Mouse (Mus musculus) CH12.LX (cell line): ENCODE results near the gene Chic2. TPM values are rescaled to one million over a fixed set of nuclear protein-coding genes. Genes with fewer than 3 reads are reported as not detected.

Experiments
- DNase-seq: peaks from one replicate; pipeline ENCODE4 v3.0.0-alpha.2; 2013; ENCODE audit errors: extremely low read depth
- H3K27ac ChIP-seq: 2 replicates; pipeline ENCODE4 v1.5.1; 2012; ENCODE audit warnings: low read depth, mild to moderate bottlenecking, control low read depth, moderate library complexity; ENCODE audit not compliant: insufficient read depth
- H3K27me3 ChIP-seq: replicated peaks from 2 replicates; pipeline ENCODE3; 2012; ENCODE audit warnings: inconsistent platforms
- H3K36me3 ChIP-seq, 2 experiments: replicated peaks in 1 of 2; 2 replicates each; pipeline versions ENCODE3 to v1.6.1; 2012; ENCODE audit warnings: inconsistent platforms in 1 of 2, low read length in 1 of 2, mild to moderate bottlenecking in 1 of 2, mixed read lengths in 1 of 2, moderate library complexity in 1 of 2; ENCODE audit not compliant: control insufficient read depth in 1 of 2, insufficient read depth in 1 of 2
- H3K4me1 ChIP-seq, 2 experiments: 2 replicates each; pipeline ENCODE4 v1.6.1; 2012; ENCODE audit warnings: inconsistent platforms in 1 of 2, moderate library complexity in 1 of 2; ENCODE audit not compliant: insufficient read depth in 2 of 2, control insufficient read depth in 1 of 2
- H3K4me2 ChIP-seq: 2 replicates; pipeline ENCODE4 v1.6.1; 2012; ENCODE audit warnings: low read depth, mild to moderate bottlenecking, control low read depth; ENCODE audit not compliant: poor library complexity, insufficient read depth, severe bottlenecking
- H3K4me3 ChIP-seq, 3 experiments: fragments of 150-350 bp in 1 of 3; sonication (generic) in 1 of 3; replicated peaks in 1 of 3; 2 replicates each; pipeline versions ENCODE3 to v1.5.1; 2011 to 2012; ENCODE audit warnings: low read depth in 2 of 3, low read length in 2 of 3, mild to moderate bottlenecking in 2 of 3, moderate library complexity in 2 of 3, control low read depth in 1 of 3, improper control_type of control experiment in 1 of 3, inconsistent platforms in 1 of 3, mixed read lengths in 1 of 3; ENCODE audit not compliant: poor library complexity in 1 of 3
- H3K79me2 ChIP-seq: replicated peaks from 2 replicates; pipeline ENCODE4 v1.6.1; 2012; ENCODE audit warnings: mild to moderate bottlenecking, moderate library complexity; ENCODE audit not compliant: control insufficient read depth, poor library complexity, insufficient read depth, severe bottlenecking; ENCODE audit errors: extremely low read depth
- H3K9ac ChIP-seq: 2 replicates; pipeline ENCODE4 v1.6.1; 2012; ENCODE audit warnings: low read depth, mild to moderate bottlenecking, control low read depth, moderate library complexity; ENCODE audit not compliant: insufficient read depth
- H3K9me3 ChIP-seq: replicated peaks from 2 replicates; pipeline ENCODE3; 2012; ENCODE audit warnings: low read length, inconsistent platforms, mixed read lengths
- BHLHE40 ChIP-seq: IDR thresholded peaks from 2 replicates; pipeline ENCODE4 v1.6.1; 2011; ENCODE audit warnings: mild to moderate bottlenecking, low read depth, low read length, improper control_type of control experiment
- CHD1 ChIP-seq: IDR thresholded peaks from 2 replicates; pipeline ENCODE4 v1.6.1; 2012; ENCODE audit warnings: low read depth, low read length, improper control_type of control experiment, inconsistent platforms
- CHD2 ChIP-seq: IDR thresholded peaks from 2 replicates; pipeline ENCODE4 v1.6.1; 2011; ENCODE audit warnings: low read length, improper control_type of control experiment
- CTCF ChIP-seq, 2 experiments: IDR thresholded peaks in 1 of 2; conservative IDR thresholded peaks in 1 of 2; 2 replicates each; pipeline ENCODE4 v1.5.1; 2011 to 2012; ENCODE audit warnings: low read depth in 2 of 2, low read length in 2 of 2, improper control_type of control experiment in 1 of 2, inconsistent platforms in 1 of 2, mild to moderate bottlenecking in 1 of 2, moderate library complexity in 1 of 2
- E2F4 ChIP-seq: IDR thresholded peaks from 2 replicates; pipeline ENCODE4 v1.6.1; 2011; ENCODE audit warnings: low read depth, low read length, improper control_type of control experiment; ENCODE audit not compliant: insufficient replicate concordance
- ELF1 ChIP-seq: IDR thresholded peaks from 2 replicates; pipeline ENCODE4 v1.6.1; 2014; ENCODE audit warnings: low read depth, mild to moderate bottlenecking, inconsistent platforms, low read length, improper control_type of control experiment
- EP300 ChIP-seq: IDR thresholded peaks from 2 replicates; pipeline ENCODE4 v1.6.1; 2011; ENCODE audit warnings: low read length, improper control_type of control experiment
- ETS1 ChIP-seq: conservative IDR thresholded peaks from 2 replicates; pipeline ENCODE4 v1.6.1; 2012; ENCODE audit warnings: low read depth, mild to moderate bottlenecking, inconsistent platforms, low read length, improper control_type of control experiment, moderate library complexity
- GABPA ChIP-seq: IDR thresholded peaks from 2 replicates; pipeline ENCODE4 v1.6.1; 2012; ENCODE audit warnings: low read depth, low read length, improper control_type of control experiment, inconsistent platforms; ENCODE audit not compliant: insufficient replicate concordance
- HCFC1 ChIP-seq: IDR thresholded peaks from 2 replicates; pipeline ENCODE4 v1.6.1; 2012; ENCODE audit warnings: low read depth, mild to moderate bottlenecking, inconsistent platforms, low read length, improper control_type of control experiment
- IRF4 ChIP-seq: IDR thresholded peaks from 2 replicates; pipeline ENCODE4 v1.6.1; 2014; ENCODE audit warnings: low read depth, mild to moderate bottlenecking, inconsistent platforms, low read length, improper control_type of control experiment
- JUND ChIP-seq: conservative IDR thresholded peaks from 2 replicates; pipeline ENCODE4 v1.6.1; 2011; ENCODE audit warnings: low read depth, low read length, improper control_type of control experiment
- KAT2A ChIP-seq: IDR thresholded peaks from 2 replicates; pipeline ENCODE4 v1.6.1; 2012; ENCODE audit warnings: low read length, improper control_type of control experiment, inconsistent platforms; ENCODE audit not compliant: insufficient replicate concordance
- MAFK ChIP-seq: IDR thresholded peaks from 2 replicates; pipeline ENCODE4 v1.6.1; 2011; ENCODE audit warnings: low read length, improper control_type of control experiment; ENCODE audit not compliant: insufficient replicate concordance
- MAX ChIP-seq: IDR thresholded peaks from 2 replicates; pipeline ENCODE4 v1.6.1; 2011; ENCODE audit warnings: low read length, improper control_type of control experiment
- MAZ ChIP-seq: IDR thresholded peaks from 2 replicates; pipeline ENCODE4 v1.6.1; 2012; ENCODE audit warnings: low read depth, mild to moderate bottlenecking, inconsistent platforms, low read length, improper control_type of control experiment, moderate library complexity
- MEF2A ChIP-seq: IDR thresholded peaks from 2 replicates; pipeline ENCODE4 v1.6.1; 2014; ENCODE audit warnings: low read depth, mild to moderate bottlenecking, inconsistent platforms, low read length, improper control_type of control experiment, borderline replicate concordance
- MXI1 ChIP-seq: IDR thresholded peaks from 2 replicates; pipeline ENCODE4 v1.6.1; 2011; ENCODE audit warnings: mild to moderate bottlenecking, low read depth, low read length, improper control_type of control experiment
- MYC ChIP-seq: IDR thresholded peaks from 2 replicates; pipeline ENCODE4 v1.6.1; 2011; ENCODE audit warnings: low read depth, mild to moderate bottlenecking, improper control_type of control experiment, low read length
- NRF1 ChIP-seq: IDR thresholded peaks from 2 replicates; pipeline ENCODE4 v1.6.1; 2014; ENCODE audit warnings: low read depth, mild to moderate bottlenecking, inconsistent platforms, low read length, improper control_type of control experiment, moderate library complexity
- POLR2AphosphoS2 ChIP-seq: IDR thresholded peaks from 2 replicates; pipeline ENCODE4 v1.6.1; 2011; ENCODE audit warnings: low read depth, low read length, improper control_type of control experiment
- RAD21 ChIP-seq: IDR thresholded peaks from 2 replicates; pipeline ENCODE4 v1.6.1; 2011; ENCODE audit warnings: low read depth, mild to moderate bottlenecking, low read length, improper control_type of control experiment, moderate library complexity
- RCOR1 ChIP-seq: conservative IDR thresholded peaks from 2 replicates; pipeline ENCODE4 v1.6.1; 2012; ENCODE audit warnings: low read depth, mild to moderate bottlenecking, inconsistent platforms, low read length, improper control_type of control experiment
- SIN3A ChIP-seq: IDR thresholded peaks from 2 replicates; pipeline ENCODE4 v1.6.1; 2012; ENCODE audit warnings: low read length, improper control_type of control experiment, inconsistent platforms
- SMC3 ChIP-seq: IDR thresholded peaks from 2 replicates; pipeline ENCODE4 v1.6.1; 2011; ENCODE audit warnings: low read depth, low read length, improper control_type of control experiment
- TBP ChIP-seq: conservative IDR thresholded peaks from 2 replicates; pipeline ENCODE4 v1.6.1; 2011; ENCODE audit warnings: low read depth, low read length, improper control_type of control experiment
- TCF12 ChIP-seq: IDR thresholded peaks from 2 replicates; pipeline ENCODE4 v1.6.1; 2014; ENCODE audit warnings: low read depth, mild to moderate bottlenecking, inconsistent platforms, low read length, improper control_type of control experiment
- UBTF ChIP-seq: IDR thresholded peaks from 2 replicates; pipeline ENCODE4 v1.6.1; 2012; ENCODE audit warnings: low read depth, mild to moderate bottlenecking, inconsistent platforms, low read length, improper control_type of control experiment, moderate library complexity
- USF1 ChIP-seq: IDR thresholded peaks from 2 replicates; pipeline ENCODE4 v1.6.1; 2014; ENCODE audit warnings: low read depth, mild to moderate bottlenecking, inconsistent platforms, low read length, improper control_type of control experiment
- USF2 ChIP-seq: conservative IDR thresholded peaks from 2 replicates; pipeline ENCODE4 v1.6.1; 2011; ENCODE audit warnings: low read depth, low read length, improper control_type of control experiment
- ZC3H11A ChIP-seq: IDR thresholded peaks from 2 replicates; pipeline ENCODE4 v1.6.1; 2012; ENCODE audit warnings: low read depth, mild to moderate bottlenecking, inconsistent platforms, low read length, improper control_type of control experiment
- ZKSCAN1 ChIP-seq: IDR thresholded peaks from 2 replicates; pipeline ENCODE4 v1.6.1; 2012; ENCODE audit warnings: low read depth, inconsistent platforms, low read length, improper control_type of control experiment, borderline replicate concordance
- ZMIZ1 ChIP-seq: IDR thresholded peaks from 2 replicates; pipeline ENCODE4 v1.6.1; 2012; ENCODE audit warnings: low read depth, mild to moderate bottlenecking, inconsistent platforms, low read length, improper control_type of control experiment
- dilution Hi-C: fragments of 300-500 bp; cut with MboI; formaldehyde crosslinking; loops from 2 replicates; pipeline ENCODE4 v1.14.3; 2020; ENCODE audit warnings: low sequenced_read_pairs; ENCODE audit not compliant: extremely low pct_unique_long_range_greater_than_20kb, extremely low pct_ligation_motif_present
- in situ Hi-C: fragments of 300-500 bp; cut with MboI; formaldehyde crosslinking; loops from 3 replicates; pipeline ENCODE4 v1.14.3; 2019; ENCODE audit warnings: low sequenced_read_pairs, low pct_ligation_motif_present, low pct_unique_long_range_greater_than_20kb, mixed read lengths
- polyA plus RNA-seq: library from polyadenylated mRNA; unstranded; fragments of >175 nt; gene quantifications from 2 replicates; pipeline ENCODE4 v1.2.1, GENCODE M21; 2012; ENCODE audit warnings: low read depth; ENCODE audit not compliant: insufficient read length
- total RNA-seq, 2 experiments: library from RNA; depleted of rRNA; stranded (reverse); fragments of 300-350 nt in 1 of 2; fragments of >200 nt in 1 of 2; gene quantifications; 2 replicates each; pipeline ENCODE4 v1.2.3; 2012 to 2014

Chic2 gene
- total and polyA plus RNA-seq, 3 experiments, result 28.2 to 41.6 (median 40.8) TPM

GRCm38 (mm10) chr5:75066715-75067114, 22.1 kb upstream of the Chic2 start:
- no peaks in the 10 kb centered on the region for H3K79me2 ChIP-seq
- in situ Hi-C loops (no loop called here), dilution Hi-C loops (no loop called here)
- peak overlapping the region; percentile 96 for H3K27ac ChIP-seq
- peak overlapping the region; percentile 17 to 72 (median 55) for H3K4me3 ChIP-seq
- H3K36me3 ChIP-seq, result peaks cover 0 to 5% of the 10 kb centered on the region in 2 experiments
- DNase-seq, result peak; percentile 91
- peaks cover 2 to 24% of the 10 kb centered on the region in 2 experiments; a peak in 2 of 4 replicates for H3K4me1 ChIP-seq
- peaks cover 5% of the 10 kb centered on the region for H3K9me3 ChIP-seq
- TF ChIP-seq MXI1 (no peak), BHLHE40 (no peak), EP300 (peak; percentile 61; the same call in 1 of the 2 replicates), ZKSCAN1 (no peak), ELF1 (no peak), SMC3 (no peak), USF2 (no peak), E2F4 (no peak), USF1 (no peak), POLR2AphosphoS2 (no peak), ETS1 (peak; percentile 40), MAZ (peak; percentile 57; the same call in 1 of the 2 replicates), NRF1 (no peak), TBP (no peak), RCOR1 (no peak), GABPA (no peak), ZC3H11A (no peak), JUND (no peak), KAT2A (no peak), CHD2 (no peak), CTCF (conservative IDR thresholded peaks at IDR 0.05 in 1 of 2, IDR thresholded peaks at IDR 0.05 in 1 of 2; ENCODE audit: low read depth in 2 of 2, low read length in 2 of 2) (no peak), MYC (no peak; the same call in 1 of the 2 replicates), MAX (0 out of 2 replicates have a peak, but pooled peaks have one; percentile 32), CHD1 (no peak), ZMIZ1 (no peak), RAD21 (no peak), MAFK (no peak), HCFC1 (no peak), MEF2A (peak; percentile 62; the same call in 1 of the 2 replicates), TCF12 (no peak), UBTF (no peak), SIN3A (no peak), IRF4 (no peak; the same call in 1 of the 2 replicates)
- no peak overlapping the region; the same call in 1 of the 2 replicates for H3K9ac ChIP-seq
- no peaks in the 10 kb centered on the region for H3K27me3 ChIP-seq
- H3K4me2 ChIP-seq, result peak overlapping the region; percentile 63
